Mouse (Mus musculus) lung, adult 2 months (tissue): ENCODE results near the gene Rc3h1.

Source experiments
- CTCF ChIP-seq: fragments of 200-500 bp; IDR thresholded peaks from 2 replicates; pipeline ENCODE4 v1.5.1; 2011; ENCODE audit warnings: mild to moderate bottlenecking, low read length, control low read depth; ENCODE audit not compliant: insufficient read depth
- POLR2A ChIP-seq: fragments of 200-500 bp; IDR thresholded peaks from 2 replicates; pipeline ENCODE4 v1.6.1; 2011; ENCODE audit warnings: low read depth, mild to moderate bottlenecking, control low read depth, low read length, borderline replicate concordance; ENCODE audit errors: extremely low read depth

- TF ChIP-seq CTCF = no peak
- no peak for TF ChIP-seq POLR2A
Observed at GRCm38 (mm10) chr1:160881968-160882367, 24.2 kb upstream of the Rc3h1 start.
